Mouse (Mus musculus) E14TG2a.4 (cell line): ENCODE data around the gene Fgfr3.

ENCODE experiments used
- CTCF ChIP-seq: conservative IDR thresholded peaks from 2 replicates; pipeline ENCODE4 v1.5.1; 2014; ENCODE audit warnings: low read length
- POU5F1 ChIP-seq: IDR thresholded peaks from 2 replicates; pipeline ENCODE4 v1.6.1; 2014; ENCODE audit warnings: low read length, borderline replicate concordance

GRCm38 (mm10) chr5:33689852-33690645 is 31.4 kb upstream of the Fgfr3 start:
- TF ChIP-seq CTCF, result no peak
- TF ChIP-seq POU5F1, result no peak
